Comparison of ENCODE assay signal across 30 mouse cellular contexts in the genomic region with DNA sequence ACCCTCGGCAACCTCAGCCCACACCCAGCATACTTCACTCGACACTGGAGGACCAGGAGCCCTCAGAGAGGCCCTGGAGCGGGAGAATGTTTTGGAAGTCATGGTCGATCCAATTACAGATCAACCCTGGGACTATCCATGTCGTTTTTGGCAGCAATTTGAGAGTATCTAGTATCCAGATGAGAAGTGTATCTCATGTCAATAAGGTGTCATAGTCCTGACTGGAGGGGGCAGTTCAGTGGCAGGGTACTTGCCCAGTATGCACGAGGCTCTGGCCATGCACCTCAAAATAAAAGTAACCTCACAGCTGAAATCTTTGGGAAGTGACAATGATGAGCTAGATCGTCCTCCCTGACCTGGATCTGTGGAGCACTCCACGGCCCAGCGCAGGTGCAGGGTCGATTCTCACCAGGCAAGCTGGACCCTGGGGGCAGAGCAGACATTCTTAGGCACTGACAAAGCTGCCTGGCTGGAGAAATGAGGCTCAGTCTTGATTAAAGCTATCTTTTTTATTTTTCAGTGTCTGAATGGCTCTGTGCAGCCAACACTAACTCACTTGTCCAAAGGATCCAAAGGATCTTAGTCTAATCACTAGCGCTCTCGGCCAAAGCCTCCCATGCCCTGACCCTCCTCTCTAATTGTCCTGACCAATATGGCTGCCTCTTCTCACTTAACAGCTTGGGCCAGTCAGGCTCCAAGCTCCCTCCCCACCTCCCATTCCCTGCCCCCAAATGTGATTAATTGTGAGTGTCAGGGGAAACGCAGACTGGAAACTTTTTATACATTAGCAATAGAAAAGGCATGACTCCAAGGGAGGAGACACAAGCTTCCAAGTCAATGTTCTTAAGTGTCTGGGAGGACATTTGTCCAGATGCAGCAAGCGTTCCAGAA.
DNase-seq lines count a peak whose midpoint lies in the region; ATAC-seq and TF ChIP-seq lines count a peak whose summit lies in the region.
"Had no signal": no experiment of that assay in that cellular context is flagged by ENCODE, and none has a peak within 500 bp of the region (broad histone marks: within the 10 kb centered on the region; RNA-seq: fewer than 3 reads in every experiment).

No protein-coding gene starts in this region.

- peaks cover 14% of the 10 kb centered on the region for H3K4me1 ChIP-seq in kidney, embryonic 15.5 days
- no peaks in the 10 kb centered on the region for H3K4me1 ChIP-seq in stomach, embryonic 16.5 days (ENCODE audit: control insufficient read depth, insufficient read depth, low read length)
- H3K4me1 ChIP-seq in stomach, postnatal 0 days (replicated peaks; ENCODE audit: control insufficient read depth, insufficient read depth): no peaks in the 10 kb centered on the region
- peaks cover 3% of the 10 kb centered on the region; the same call in 1 of the 2 replicates for H3K4me1 ChIP-seq in forebrain, embryonic 16.5 days (replicated peaks; ENCODE audit: control insufficient read depth, insufficient read depth, low read length)
- 0 out of 2 replicates have a peak, but pooled peaks cover 3% of the 10 kb centered on the region for H3K4me1 ChIP-seq in intestine, embryonic 15.5 days (replicated peaks)
- H3K4me1 ChIP-seq: hindbrain, embryonic 15.5 days; limb, embryonic 12.5 days; liver, embryonic 15.5 days; stomach, embryonic 15.5 days had no signal

- DNase-seq in kidney, postnatal 36 days: no peak
- DNase-seq in stomach, postnatal 0 days (ENCODE audit: low spot score): no peak
- peak; percentile 19 for DNase-seq in gastrocnemius, postnatal 10 days
- DNase-seq: adrenal gland, adult 2 months; adrenal gland, postnatal 36 days; cerebellum, adult 18-20 months; cerebellum, postnatal 10 days; heart, postnatal 14 days; kidney, adult 18-20 months; layer of hippocampus, postnatal 36 days; thymus, adult 2 months; thymus, postnatal 36 days had no signal

- no peak overlapping the region for H3K9ac ChIP-seq in kidney, embryonic 15.5 days
- no peak overlapping the region for H3K9ac ChIP-seq in stomach, embryonic 16.5 days (ENCODE audit: low read length)
- no peak overlapping the region for H3K9ac ChIP-seq in stomach, postnatal 0 days (ENCODE audit: low read length)
- no peak overlapping the region for H3K9ac ChIP-seq in forebrain, embryonic 16.5 days (replicated peaks; ENCODE audit: low read depth, low read length)
- H3K9ac ChIP-seq in intestine, embryonic 15.5 days: no peak overlapping the region
- H3K9ac ChIP-seq: forebrain, embryonic 15.5 days; hindbrain, embryonic 15.5 days; limb, embryonic 12.5 days; liver, embryonic 15.5 days; midbrain, embryonic 13.5 days; neural tube, embryonic 13.5 days; stomach, embryonic 15.5 days had no signal

- H3K27ac ChIP-seq in kidney, embryonic 15.5 days: 0 out of 2 replicates have a peak overlapping the region, but pooled peaks have one; percentile 10
- H3K27ac ChIP-seq in stomach, embryonic 16.5 days (ENCODE audit: low read length): no peak overlapping the region
- H3K27ac ChIP-seq in stomach, postnatal 0 days (replicated peaks): no peak overlapping the region
- H3K27ac ChIP-seq in forebrain, embryonic 16.5 days (ENCODE audit: low read length): no peak overlapping the region
- H3K27ac ChIP-seq in intestine, embryonic 15.5 days: no peak overlapping the region
- H3K27ac ChIP-seq: forebrain, embryonic 10.5 days; forebrain, embryonic 15.5 days; hindbrain, embryonic 10.5 days; hindbrain, embryonic 15.5 days; limb, embryonic 12.5 days; liver, embryonic 15.5 days; macrophage; midbrain, embryonic 13.5 days; neural tube, embryonic 13.5 days; stomach, embryonic 15.5 days had no signal

- H3K9me3 ChIP-seq in kidney, embryonic 15.5 days (replicated peaks): no peaks in the 10 kb centered on the region
- no peaks in the 10 kb centered on the region for H3K9me3 ChIP-seq in stomach, embryonic 16.5 days (replicated peaks; ENCODE audit: control insufficient read depth, low read length)
- no peaks in the 10 kb centered on the region for H3K9me3 ChIP-seq in stomach, postnatal 0 days (ENCODE audit: control insufficient read depth, low read length)
- H3K9me3 ChIP-seq in forebrain, embryonic 16.5 days (ENCODE audit: control insufficient read depth, low read length): no peaks in the 10 kb centered on the region
- H3K9me3 ChIP-seq in intestine, embryonic 15.5 days: no peaks in the 10 kb centered on the region
- H3K9me3 ChIP-seq: forebrain, embryonic 10.5 days; forebrain, embryonic 15.5 days; hindbrain, embryonic 10.5 days; hindbrain, embryonic 15.5 days; limb, embryonic 12.5 days; liver, embryonic 15.5 days; midbrain, embryonic 13.5 days; neural tube, embryonic 13.5 days; stomach, embryonic 15.5 days had no signal

- no peak for TF ChIP-seq CTCF in stomach, postnatal 0 days (IDR thresholded peaks at IDR 0.05; ENCODE audit: low read depth)

- 51% methylated on average over 14 of the region's 14 CpGs for WGBS in kidney, embryonic 15.5 days
- WGBS in stomach, embryonic 16.5 days: 70% methylated on average over 14 of the region's 14 CpGs
- 62% methylated on average over 14 of the region's 14 CpGs for WGBS in stomach, postnatal 0 days
- 84% methylated on average over 14 of the region's 14 CpGs for WGBS in forebrain, embryonic 16.5 days
- 75% methylated on average over 14 of the region's 14 CpGs for WGBS in intestine, embryonic 15.5 days

- H3K4me2 ChIP-seq in kidney, embryonic 15.5 days: no peak overlapping the region
- H3K4me2 ChIP-seq in stomach, embryonic 16.5 days (ENCODE audit: low read depth, low read length): no peak overlapping the region
- no peak overlapping the region for H3K4me2 ChIP-seq in stomach, postnatal 0 days (replicated peaks; ENCODE audit: low read depth)
- no peak overlapping the region for H3K4me2 ChIP-seq in forebrain, embryonic 16.5 days (ENCODE audit: low read length)
- H3K4me2 ChIP-seq in intestine, embryonic 15.5 days (replicated peaks): no peak overlapping the region
- H3K4me2 ChIP-seq: forebrain, embryonic 15.5 days; hindbrain, embryonic 15.5 days; limb, embryonic 12.5 days; liver, embryonic 15.5 days; midbrain, embryonic 13.5 days; neural tube, embryonic 13.5 days; stomach, embryonic 15.5 days had no signal

- H3K4me3 ChIP-seq in kidney, embryonic 15.5 days (replicated peaks): no peak overlapping the region
- no peak overlapping the region for H3K4me3 ChIP-seq in stomach, embryonic 16.5 days (replicated peaks; ENCODE audit: low read length)
- H3K4me3 ChIP-seq in stomach, postnatal 0 days (ENCODE audit: low read depth, low read length): no peak overlapping the region
- no peak overlapping the region for H3K4me3 ChIP-seq in forebrain, embryonic 16.5 days (replicated peaks; ENCODE audit: low read length)
- H3K4me3 ChIP-seq in intestine, embryonic 15.5 days (replicated peaks): no peak overlapping the region
- H3K4me3 ChIP-seq: forebrain, embryonic 10.5 days; forebrain, embryonic 15.5 days; hindbrain, embryonic 10.5 days; hindbrain, embryonic 15.5 days; limb, embryonic 12.5 days; liver, embryonic 15.5 days; midbrain, embryonic 13.5 days; neural tube, embryonic 13.5 days; stomach, embryonic 15.5 days had no signal

- TF ChIP-seq EP300 in stomach, postnatal 0 days (optimal IDR thresholded peaks at IDR 0.05): no peak

- H3K36me3 ChIP-seq in kidney, embryonic 15.5 days: no peaks in the 10 kb centered on the region
- H3K36me3 ChIP-seq in stomach, embryonic 16.5 days (ENCODE audit: control insufficient read depth, insufficient read depth, low read length): no peaks in the 10 kb centered on the region
- no peaks in the 10 kb centered on the region for H3K36me3 ChIP-seq in stomach, postnatal 0 days (ENCODE audit: control insufficient read depth, insufficient read depth, low read length)
- no peaks in the 10 kb centered on the region for H3K36me3 ChIP-seq in forebrain, embryonic 16.5 days (ENCODE audit: control insufficient read depth, insufficient read depth)
- no peaks in the 10 kb centered on the region for H3K36me3 ChIP-seq in intestine, embryonic 15.5 days
- H3K36me3 ChIP-seq: forebrain, embryonic 10.5 days; forebrain, embryonic 15.5 days; hindbrain, embryonic 10.5 days; hindbrain, embryonic 15.5 days; limb, embryonic 12.5 days; liver, embryonic 15.5 days; midbrain, embryonic 13.5 days; neural tube, embryonic 13.5 days; stomach, embryonic 15.5 days had no signal

- H3K27me3 ChIP-seq in kidney, embryonic 15.5 days: no peaks in the 10 kb centered on the region
- no peaks in the 10 kb centered on the region for H3K27me3 ChIP-seq in stomach, embryonic 16.5 days (ENCODE audit: control insufficient read depth, insufficient read depth, low read length)
- no peaks in the 10 kb centered on the region for H3K27me3 ChIP-seq in stomach, postnatal 0 days (ENCODE audit: control insufficient read depth, insufficient read depth, low read length)
- no peaks in the 10 kb centered on the region for H3K27me3 ChIP-seq in forebrain, embryonic 16.5 days (replicated peaks; ENCODE audit: control insufficient read depth, insufficient read depth, low read length)
- H3K27me3 ChIP-seq in intestine, embryonic 15.5 days (replicated peaks): no peaks in the 10 kb centered on the region
- H3K27me3 ChIP-seq: forebrain, embryonic 15.5 days; hindbrain, embryonic 15.5 days; limb, embryonic 12.5 days; midbrain, embryonic 13.5 days; neural tube, embryonic 13.5 days; stomach, embryonic 15.5 days had no signal

- ATAC-seq in kidney, embryonic 15.5 days (replicated peaks; ENCODE audit: low FRiP score): peak; percentile 78
- ATAC-seq in stomach, embryonic 16.5 days (ENCODE audit: insufficient read depth, low FRiP score): peak; percentile 47; the same call in 1 of the 2 replicates
- ATAC-seq in stomach, postnatal 0 days (ENCODE audit: low FRiP score, low TSS enrichment): no peak
- no peak for ATAC-seq in forebrain, embryonic 16.5 days
- ATAC-seq in intestine, embryonic 15.5 days: no peak
- ATAC-seq: activated CD4-positive, CD25-positive, alpha-beta regulatory T cell, adult 4 months; CD4-positive, CD25-positive, alpha-beta regulatory T cell, adult 4 months; forebrain, embryonic 15.5 days; inflammation-experienced regulatory T-cells, adult 6 months; lung, postnatal 0 days; midbrain, embryonic 13.5 days had no signal

Comparison
In these comparisons a context has a peak if more than half of its experiments do, and no peak if none do; other contexts are left out.
1. ATAC-seq: peak in kidney, embryonic 15.5 days (single experiment) and stomach, embryonic 16.5 days (single experiment); none in stomach, postnatal 0 days (single experiment), forebrain, embryonic 16.5 days (single experiment) and intestine, embryonic 15.5 days (single experiment).